Mouse (Mus musculus): ENCODE results near the gene Wdr91. TPM values are rescaled to one million over a fixed set of nuclear protein-coding genes. Genes with fewer than 3 reads are reported as not detected.

The Wdr91 gene
- polyA plus RNA-seq, 1 experiment: 26.7 TPM

GRCm38 (mm10) chr6:34884724-34885123 lies 26.0 kb downstream of the Wdr91 start:
- DNase-seq (ENCODE audit: extremely low spot score in 1 of 2, low spot score in 1 of 2): no peak

GRCm38 (mm10) chr6:34879911-34880475 lies 30.7 kb downstream of the Wdr91 start:
- DNase-seq (ENCODE audit: extremely low spot score in 1 of 2, low spot score in 1 of 2): peak in 1 of 2 experiments; percentile 80

- no peak for DNase-seq (ENCODE audit: extremely low spot score in 1 of 2, low spot score in 1 of 2)
These were observed 31.5 kb downstream of the Wdr91 start for GRCm38 (mm10) chr6:34879101-34879740.

GRCm38 (mm10) chr6:34877509-34878321 lies 33.0 kb downstream of the Wdr91 start, which contains the start of gene Cyren:
Gene Cyren, minus strand, starts transcription at chr6:34878060.
- peak; percentile 76 to 88 for DNase-seq (ENCODE audit: extremely low spot score in 1 of 2, low spot score in 1 of 2)

GRCm38 (mm10) chr6:34876835-34877156 lies 33.9 kb downstream of the Wdr91 start:
- no peak for DNase-seq (ENCODE audit: extremely low spot score in 1 of 2, low spot score in 1 of 2)

GRCm38 (mm10) chr6:34875966-34876834 lies 34.5 kb downstream of the Wdr91 start:
- no peak for DNase-seq (ENCODE audit: extremely low spot score in 1 of 2, low spot score in 1 of 2)

GRCm38 (mm10) chr6:34875268-34875761 lies 35.4 kb downstream of the Wdr91 start:
- peak in 1 of 2 experiments; percentile 53 for DNase-seq (ENCODE audit: extremely low spot score in 1 of 2, low spot score in 1 of 2)

GRCm38 (mm10) chr6:34874101-34874921 lies 36.4 kb downstream of the Wdr91 start:
- no peak for DNase-seq (ENCODE audit: extremely low spot score in 1 of 2, low spot score in 1 of 2)

GRCm38 (mm10) chr6:34872871-34873270 lies 37.8 kb downstream of the Wdr91 start:
- no peak for DNase-seq (ENCODE audit: extremely low spot score in 1 of 2, low spot score in 1 of 2)

GRCm38 (mm10) chr6:34871929-34872328 lies 38.7 kb downstream of the Wdr91 start:
- DNase-seq (ENCODE audit: extremely low spot score in 1 of 2, low spot score in 1 of 2): no peak

GRCm38 (mm10) chr6:34870724-34871123 lies 40.0 kb downstream of the Wdr91 start:
- no peak for DNase-seq (ENCODE audit: extremely low spot score in 1 of 2, low spot score in 1 of 2)

- no peak for DNase-seq (ENCODE audit: extremely low spot score in 1 of 2, low spot score in 1 of 2)
These were observed 40.5 kb downstream of the Wdr91 start for GRCm38 (mm10) chr6:34870136-34870535.

- no peak for DNase-seq (ENCODE audit: extremely low spot score in 1 of 2, low spot score in 1 of 2)
These were observed 41.3 kb downstream of the Wdr91 start for GRCm38 (mm10) chr6:34869225-34869915.

GRCm38 (mm10) chr6:34868507-34869217 lies 42.0 kb downstream of the Wdr91 start:
- no peak for DNase-seq (ENCODE audit: extremely low spot score in 1 of 2, low spot score in 1 of 2)

GRCm38 (mm10) chr6:34867995-34868350 lies 42.7 kb downstream of the Wdr91 start:
- DNase-seq (ENCODE audit: extremely low spot score in 1 of 2, low spot score in 1 of 2): no peak

GRCm38 (mm10) chr6:34867301-34867994 lies 43.2 kb downstream of the Wdr91 start:
- DNase-seq (ENCODE audit: extremely low spot score in 1 of 2, low spot score in 1 of 2): no peak

GRCm38 (mm10) chr6:34866786-34867185 lies 43.9 kb downstream of the Wdr91 start:
- no peak for DNase-seq (ENCODE audit: extremely low spot score in 1 of 2, low spot score in 1 of 2)

Measured in frontal cortex, adult 2 months (tissue).